Mouse (Mus musculus): ENCODE measurements at regions not wholly inside any gene's neighbourhood (a gene's known extent, or its start where the extent isn't known, plus 50 kb on each side); places are given as distances from the start of the nearest gene placed in this dataset.
A peak's percentile ranks its signal among the peaks of the same experiment; 100 is the strongest.

DNA sequence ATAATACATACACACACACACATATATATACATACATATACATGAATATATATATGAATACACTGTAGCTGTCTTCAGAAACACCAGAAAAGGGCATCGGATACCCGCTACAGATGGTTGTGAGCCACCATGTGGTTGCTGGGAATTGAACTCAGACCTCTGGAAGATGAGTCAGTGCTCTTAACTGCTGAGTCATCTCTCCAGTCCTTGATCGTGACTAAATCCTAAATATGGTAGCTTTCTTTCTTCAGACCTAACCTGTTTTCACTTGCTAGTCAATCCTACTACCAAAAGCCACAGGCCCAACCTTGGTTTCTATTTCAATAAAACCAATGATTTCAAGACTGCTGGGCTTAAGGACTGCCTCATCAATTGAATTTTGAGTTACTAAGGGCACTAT, 95.0 kb upstream of the Slc4a7 start:
- H3K27ac ChIP-seq, result no peak overlapping the region
- WGBS, result 93% methylated on average over 3 of the region's 3 CpGs

DNA sequence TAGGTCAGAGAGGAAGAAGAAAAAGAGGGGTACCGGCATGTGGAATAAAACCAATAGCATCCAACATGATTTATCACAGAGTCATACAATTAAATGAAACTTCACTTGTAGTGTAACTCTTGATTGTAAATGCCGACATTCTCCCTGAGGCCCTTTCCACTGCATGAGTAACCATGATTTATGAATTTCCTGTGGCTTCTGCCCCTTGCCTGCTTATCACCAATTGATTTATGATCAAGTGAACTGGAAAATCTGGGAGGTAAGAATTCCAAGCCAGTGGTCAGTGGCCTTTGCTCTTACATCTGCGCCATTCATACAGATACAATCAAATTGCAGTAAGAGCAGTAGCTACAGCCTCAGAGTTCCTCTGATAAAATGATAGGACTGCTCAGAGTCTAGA, 89.8 kb upstream of the Slc4a7 start:
- H3K9me3 ChIP-seq, result no peaks in the 10 kb centered on the region
- H3K4me3 ChIP-seq, result no peak overlapping the region
- H3K27me3 ChIP-seq (ENCODE audit: poor library complexity, severe bottlenecking), result no peaks in the 10 kb centered on the region
- H3K4me1 ChIP-seq, result no peaks in the 10 kb centered on the region
- 94% methylated on average over 3 of the region's 3 CpGs for WGBS
- no peak for DNase-seq (ENCODE audit: extremely low spot score, low spot score)
- no peak overlapping the region for H3K27ac ChIP-seq
- H3K36me3 ChIP-seq (replicated peaks), result no peaks in the 10 kb centered on the region

More for the DNA sequence above, 95.0 kb upstream of the Slc4a7 start:
- Histone ChIP-seq H3K36me3 (replicated peaks) (no peaks in the 10 kb centered on the region), H3K4me3 (no peak overlapping the region), H3K4me1 (no peaks in the 10 kb centered on the region), H3K27me3 (ENCODE audit: poor library complexity, severe bottlenecking) (no peaks in the 10 kb centered on the region), H3K9me3 (no peaks in the 10 kb centered on the region)
- no peak for DNase-seq (ENCODE audit: extremely low spot score, low spot score)

DNA sequence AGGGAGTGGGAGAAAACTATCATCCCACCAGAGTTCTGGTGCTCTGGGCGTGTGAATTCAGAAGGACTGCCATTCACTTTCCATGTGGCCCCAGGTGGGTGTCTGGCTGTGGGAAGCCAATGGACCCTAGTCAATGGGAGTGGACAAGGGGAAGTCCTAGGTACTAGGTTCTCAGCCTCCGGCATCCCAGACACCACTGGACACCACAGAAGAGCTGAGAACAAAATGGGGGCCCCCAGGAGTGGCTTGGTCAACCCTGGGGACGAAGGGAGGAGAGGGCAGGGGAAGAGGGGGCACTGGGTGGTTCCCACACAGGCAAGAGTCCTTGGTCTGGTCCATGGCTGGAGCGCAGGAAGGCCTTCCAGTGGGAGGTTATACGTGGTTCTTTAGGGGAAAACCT, 81.8 kb upstream of the Slc4a7 start:
- H3K27me3 ChIP-seq (ENCODE audit: poor library complexity, severe bottlenecking), result no peaks in the 10 kb centered on the region
- WGBS, result 90% methylated on average over 5 of the region's 5 CpGs
- no peaks in the 10 kb centered on the region for H3K4me1 ChIP-seq
- H3K4me3 ChIP-seq, result no peak overlapping the region
- H3K9me3 ChIP-seq, result peaks cover 8% of the 10 kb centered on the region; the same call in 1 of the 2 replicates
- no peak for DNase-seq (ENCODE audit: extremely low spot score, low spot score)
- no peak overlapping the region for H3K27ac ChIP-seq
- H3K36me3 ChIP-seq (replicated peaks), result no peaks in the 10 kb centered on the region

DNA sequence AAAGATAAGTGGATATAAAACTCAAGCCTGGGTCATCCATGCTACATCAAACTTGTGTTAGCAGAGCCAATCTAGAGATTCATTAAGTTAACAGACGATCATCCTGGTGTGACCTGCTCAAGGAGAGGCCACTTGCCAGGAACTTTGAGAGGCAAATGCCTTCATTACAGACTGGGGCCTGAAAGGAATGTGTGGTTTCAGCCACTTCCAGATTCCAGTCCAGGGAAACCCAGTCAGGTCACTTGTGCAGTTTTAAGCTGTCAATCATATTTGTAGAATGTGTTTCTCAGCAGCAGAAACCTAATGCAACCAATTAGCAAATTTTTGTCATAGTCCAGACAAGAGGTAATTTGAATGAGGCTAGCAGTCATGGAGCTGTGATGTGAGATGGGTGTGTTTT, 73.4 kb upstream of the Slc4a7 start:
- H3K4me1 ChIP-seq, result peaks cover 21% of the 10 kb centered on the region

DNA sequence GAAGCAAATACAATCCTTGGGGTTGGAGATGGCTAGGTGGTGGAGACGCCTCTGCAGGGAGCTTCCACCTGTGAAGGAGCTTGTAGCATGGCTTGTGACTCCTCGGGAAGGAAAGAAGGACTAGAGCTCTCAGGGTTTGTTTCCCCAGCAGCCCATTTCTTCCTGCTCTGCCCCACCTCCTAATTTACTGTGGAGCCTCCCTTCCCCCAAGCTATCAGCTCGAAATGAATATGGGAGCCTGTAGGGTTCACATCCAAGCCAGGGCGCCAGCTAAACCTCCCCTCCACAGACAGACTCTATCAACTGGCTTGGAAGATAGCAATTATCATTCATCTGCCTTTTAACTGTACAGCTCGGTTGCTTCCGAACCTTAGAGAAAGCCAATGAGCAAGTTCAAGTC, 70.3 kb upstream of the Slc4a7 start:
- no peaks in the 10 kb centered on the region for H3K9me3 ChIP-seq
- no peak overlapping the region for H3K4me3 ChIP-seq
- H3K27me3 ChIP-seq (ENCODE audit: poor library complexity, severe bottlenecking), result peaks cover 7% of the 10 kb centered on the region; the same call in 1 of the 2 replicates
- peaks cover 25% of the 10 kb centered on the region for H3K4me1 ChIP-seq
- WGBS, result 48% methylated on average over 6 of the region's 6 CpGs
- H3K27ac ChIP-seq, result 0 out of 2 replicates have a peak overlapping the region, but pooled peaks have one; percentile 30
- H3K36me3 ChIP-seq (replicated peaks), result no peaks in the 10 kb centered on the region
- DNase-seq (ENCODE audit: extremely low spot score, low spot score), result no peak

More for the DNA sequence above, 73.4 kb upstream of the Slc4a7 start:
- H3K4me3 ChIP-seq, result no peak overlapping the region
- no peak for DNase-seq (ENCODE audit: extremely low spot score, low spot score)
- 78% methylated on average over 1 of the region's 1 CpGs for WGBS
- no peak overlapping the region for H3K27ac ChIP-seq
- H3K27me3 ChIP-seq (ENCODE audit: poor library complexity, severe bottlenecking), result peaks cover 7% of the 10 kb centered on the region; the same call in 1 of the 2 replicates
- no peaks in the 10 kb centered on the region for H3K9me3 ChIP-seq
- no peaks in the 10 kb centered on the region for H3K36me3 ChIP-seq (replicated peaks)

GRCm38 (mm10) chr14:14632471-14632870, 69.6 kb upstream of the Slc4a7 start:
- under 1% methylated on average over 15 of the region's 15 CpGs for WGBS
- Histone ChIP-seq H3K27me3 (ENCODE audit: poor library complexity, severe bottlenecking) (peaks cover 7% of the 10 kb centered on the region; the same call in 1 of the 2 replicates), H3K36me3 (replicated peaks) (no peaks in the 10 kb centered on the region), H3K4me3 (peak overlapping the region; percentile 47), H3K4me1 (peaks cover 25% of the 10 kb centered on the region), H3K9me3 (no peaks in the 10 kb centered on the region), H3K27ac (peak overlapping the region; percentile 70; the same call in 1 of the 2 replicates)
- DNase-seq (ENCODE audit: extremely low spot score, low spot score), result peak; percentile 28

DNA sequence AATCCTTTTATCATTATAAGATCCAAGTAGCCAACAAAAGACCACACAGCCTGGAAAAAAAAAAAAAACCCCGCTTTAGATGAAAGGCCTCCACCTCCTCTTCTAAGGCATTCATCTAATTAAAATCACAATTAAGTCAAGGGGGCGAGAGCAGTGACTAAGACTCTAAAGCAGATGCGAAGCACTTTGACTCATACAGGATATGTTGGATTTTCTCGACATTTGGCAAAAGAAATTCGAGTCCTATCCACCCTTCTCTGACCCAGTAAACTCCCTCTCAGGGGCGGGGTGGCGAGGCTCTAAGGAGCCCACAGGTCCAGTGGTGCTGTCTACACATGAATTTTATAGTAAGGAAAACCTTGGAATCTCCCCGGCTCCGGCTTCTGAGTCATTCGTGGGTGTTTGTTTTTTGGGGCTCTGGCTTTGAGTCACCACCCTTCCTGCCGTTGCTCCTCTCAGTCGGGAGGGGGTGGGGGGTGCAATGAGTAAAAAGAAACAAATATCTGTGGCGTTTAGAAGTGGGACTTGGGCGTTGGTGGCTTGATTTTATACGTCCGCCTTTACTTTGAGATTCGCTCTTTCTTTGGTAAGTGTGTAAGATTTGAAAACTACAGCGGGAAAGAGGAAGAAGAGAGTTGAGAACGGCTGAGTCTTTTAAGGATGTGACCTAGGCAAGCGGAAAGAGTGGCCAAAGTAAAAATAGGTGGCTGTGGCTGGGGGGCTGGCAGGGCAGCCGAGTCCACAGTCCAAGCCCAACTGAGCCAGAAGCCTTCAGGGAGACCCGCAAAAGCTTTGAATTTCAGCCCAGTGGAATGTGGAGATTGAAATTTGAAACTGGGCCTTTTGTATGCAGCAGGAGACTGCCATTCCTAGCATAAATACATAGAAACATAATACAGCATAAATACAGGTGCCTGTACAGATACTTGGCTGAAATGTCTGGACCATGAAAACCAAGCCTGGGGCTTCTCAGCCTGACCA, 68.8 kb upstream of the Slc4a7 start:
- H3K27ac ChIP-seq, result peak overlapping the region; percentile 62
- DNase-seq (ENCODE audit: extremely low spot score, low spot score), result peak; percentile 29
- no peaks in the 10 kb centered on the region for H3K9me3 ChIP-seq
- peak overlapping the region; percentile 47 for H3K4me3 ChIP-seq
- peaks cover 25% of the 10 kb centered on the region for H3K4me1 ChIP-seq
- no peaks in the 10 kb centered on the region for H3K36me3 ChIP-seq (replicated peaks)
- WGBS, result 10% methylated on average over 22 of the region's 22 CpGs
- peaks cover 7% of the 10 kb centered on the region; the same call in 1 of the 2 replicates for H3K27me3 ChIP-seq (ENCODE audit: poor library complexity, severe bottlenecking)

- no peaks in the 10 kb centered on the region for H3K9me3 ChIP-seq
- DNase-seq (ENCODE audit: extremely low spot score, low spot score), result no peak
- peaks cover 25% of the 10 kb centered on the region for H3K4me1 ChIP-seq
- H3K4me3 ChIP-seq, result no peak overlapping the region
- H3K27ac ChIP-seq, result no peak overlapping the region
- H3K27me3 ChIP-seq (ENCODE audit: poor library complexity, severe bottlenecking), result peaks cover 7% of the 10 kb centered on the region; the same call in 1 of the 2 replicates
- no peaks in the 10 kb centered on the region for H3K36me3 ChIP-seq (replicated peaks)
- WGBS, result 45% methylated on average over 2 of the region's 2 CpGs
Measured at GRCm38 (mm10) chr14:14634021-14634420, 68.1 kb upstream of the Slc4a7 start.

DNA sequence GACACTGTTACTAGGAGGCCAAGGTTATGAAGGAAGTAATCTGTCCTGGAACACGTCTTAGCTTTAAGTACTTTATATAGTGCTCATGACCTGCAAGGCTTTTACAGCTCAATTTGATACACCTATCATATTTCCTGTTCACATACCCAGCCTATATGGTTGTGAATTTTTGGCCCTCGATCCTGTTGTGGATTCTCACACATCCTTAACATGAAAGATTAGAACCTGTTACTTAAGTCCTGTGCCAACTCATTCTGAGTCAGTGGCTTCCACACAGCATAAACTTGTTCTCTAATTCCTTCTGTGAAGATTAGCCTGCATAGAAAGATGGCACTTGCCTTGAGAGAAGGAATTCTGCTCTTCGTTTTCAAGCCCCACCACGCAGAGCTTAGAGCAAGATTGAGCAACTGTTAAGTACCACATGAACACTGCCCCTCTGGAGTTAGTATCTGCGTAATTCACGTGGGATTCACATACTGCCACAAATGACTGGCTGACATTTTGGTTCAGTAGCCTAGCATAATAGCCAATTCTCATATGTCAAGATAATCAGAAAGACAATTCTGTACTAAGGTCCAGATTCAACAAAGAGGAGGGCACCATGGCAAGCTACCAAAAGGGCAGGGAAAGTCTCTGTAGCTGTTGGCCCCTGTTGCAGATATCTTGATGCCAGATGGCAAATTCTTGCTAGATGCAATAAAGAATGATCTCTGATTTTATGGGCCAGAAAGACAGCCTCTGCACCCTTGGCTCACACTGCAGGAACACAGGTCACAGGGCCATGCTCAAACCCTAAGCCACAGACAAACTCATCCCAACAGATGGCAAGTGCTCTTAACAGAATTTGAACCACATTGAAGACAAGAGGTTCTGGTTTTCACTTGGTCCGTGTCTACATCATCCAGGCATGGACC, 62.7 kb upstream of the Slc4a7 start:
- Histone ChIP-seq H3K36me3 (replicated peaks) (no peaks in the 10 kb centered on the region), H3K27me3 (ENCODE audit: poor library complexity, severe bottlenecking) (no peaks in the 10 kb centered on the region), H3K4me1 (peaks cover 7% of the 10 kb centered on the region; the same call in 1 of the 2 replicates), H3K4me3 (no peak overlapping the region), H3K9me3 (no peaks in the 10 kb centered on the region), H3K27ac (no peak overlapping the region)
- DNase-seq (ENCODE audit: extremely low spot score, low spot score), result no peak
- 85% methylated on average over 7 of the region's 7 CpGs for WGBS

- Histone ChIP-seq H3K4me3 (no peak overlapping the region), H3K36me3 (replicated peaks) (no peaks in the 10 kb centered on the region), H3K4me1 (peaks cover 7% of the 10 kb centered on the region; the same call in 1 of the 2 replicates), H3K27ac (no peak overlapping the region), H3K9me3 (no peaks in the 10 kb centered on the region), H3K27me3 (ENCODE audit: poor library complexity, severe bottlenecking) (no peaks in the 10 kb centered on the region)
- no peak for DNase-seq (ENCODE audit: extremely low spot score, low spot score)
- 49% methylated on average over 3 of the region's 3 CpGs for WGBS
Measured at GRCm38 (mm10) chr14:14640023-14640441, 62.0 kb upstream of the Slc4a7 start.

DNA sequence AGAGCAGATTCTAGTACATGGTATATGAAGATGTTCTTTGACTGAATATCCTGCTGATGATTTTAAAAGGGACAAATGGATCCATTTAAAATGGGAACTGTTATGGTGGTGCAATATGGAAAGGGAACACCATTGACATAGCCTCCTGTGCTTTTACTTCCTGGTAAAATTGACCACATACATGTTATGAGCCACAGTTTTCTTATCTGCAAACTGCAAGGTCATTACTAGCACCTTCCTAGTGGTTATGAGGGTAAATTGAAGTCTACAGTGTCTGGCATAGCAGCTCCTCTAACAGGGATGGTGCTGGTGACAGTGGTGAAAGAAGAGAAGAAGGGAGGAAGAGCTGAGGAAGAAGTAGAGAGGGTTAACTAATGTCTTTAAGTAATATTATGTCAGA, 61.5 kb upstream of the Slc4a7 start:
- H3K27me3 ChIP-seq (ENCODE audit: poor library complexity, severe bottlenecking), result no peaks in the 10 kb centered on the region
- peaks cover 7% of the 10 kb centered on the region; the same call in 1 of the 2 replicates for H3K4me1 ChIP-seq
- no peak for DNase-seq (ENCODE audit: extremely low spot score, low spot score)
- no peak overlapping the region for H3K4me3 ChIP-seq
- no peaks in the 10 kb centered on the region for H3K9me3 ChIP-seq
- H3K27ac ChIP-seq, result no peak overlapping the region
- no peaks in the 10 kb centered on the region for H3K36me3 ChIP-seq (replicated peaks)

GRCm38 (mm10) chr14:14643533-14643932, 58.5 kb upstream of the Slc4a7 start:
- no peaks in the 10 kb centered on the region for H3K36me3 ChIP-seq (replicated peaks)
- H3K27ac ChIP-seq, result no peak overlapping the region
- DNase-seq (ENCODE audit: extremely low spot score, low spot score), result no peak
- no peaks in the 10 kb centered on the region for H3K27me3 ChIP-seq (ENCODE audit: poor library complexity, severe bottlenecking)
- H3K4me3 ChIP-seq, result no peak overlapping the region
- no peaks in the 10 kb centered on the region for H3K9me3 ChIP-seq
- WGBS, result 97% methylated on average over 3 of the region's 3 CpGs
- H3K4me1 ChIP-seq, result peaks cover 7% of the 10 kb centered on the region; the same call in 1 of the 2 replicates
